In genomic region chr3:89159616-89160344, GRCm38 (mm10) we compare ENCODE assay signal across 8 mouse cellular contexts. TPM values are rescaled to one million over a fixed set of nuclear protein-coding genes. Genes with fewer than 3 reads are reported as not detected.
DNase-seq lines count a peak whose midpoint lies in the region; ATAC-seq and TF ChIP-seq lines count a peak whose summit lies in the region.

Gene Hcn3 (minus strand): TSS chr3:89160196.

- peak within 1 kb of the TSS; percentile 26 for H3K4me3 ChIP-seq in bone marrow, adult 2 months (replicated peaks; ENCODE audit: control insufficient read depth, low read depth, low read length)
- H3K4me3 ChIP-seq in forebrain, embryonic 10.5 days = peak within 1 kb of the TSS; percentile 77
- H3K4me3 ChIP-seq in hindbrain, embryonic 14.5 days (replicated peaks; ENCODE audit: low read length) = peak within 1 kb of the TSS; percentile 93
- H3K4me3 ChIP-seq in limb, embryonic 11.5 days (ENCODE audit: low read depth, low read length) = peak within 1 kb of the TSS; percentile 45
- peak within 1 kb of the TSS; percentile 79 for H3K4me3 ChIP-seq in midbrain, embryonic 12.5 days

- no peaks in the 10 kb centered on the region for H3K36me3 ChIP-seq in forebrain, embryonic 10.5 days (replicated peaks)
- peaks cover 3% of the 10 kb centered on the region; the same call in 1 of the 2 replicates for H3K36me3 ChIP-seq in hindbrain, embryonic 14.5 days (replicated peaks; ENCODE audit: control insufficient read depth, insufficient read depth)
- H3K36me3 ChIP-seq in limb, embryonic 11.5 days (ENCODE audit: control insufficient read depth, insufficient read depth, low read length) = no peaks in the 10 kb centered on the region
- no peaks in the 10 kb centered on the region for H3K36me3 ChIP-seq in midbrain, embryonic 12.5 days

- peak; percentile 84 for ATAC-seq in hindbrain, embryonic 14.5 days (ENCODE audit: low FRiP score)
- ATAC-seq in limb, embryonic 11.5 days (ENCODE audit: insufficient number of reproducible peaks, low FRiP score, low TSS enrichment, low read depth) = peak; percentile 67
- ATAC-seq in midbrain, embryonic 12.5 days (ENCODE audit: low FRiP score, low read depth) = peak; percentile 76

- peak; percentile 92 for DNase-seq in heart, adult 11 months
- no peak for DNase-seq in heart, adult 9 months (ENCODE audit: low spot score in 2 of 2)
- DNase-seq in forebrain, embryonic 10.5 days (ENCODE audit: extremely low spot score, low spot score) = peak; percentile 77
- peak; percentile 77 for DNase-seq in hindbrain, embryonic 14.5 days (ENCODE audit: low spot score)
- peak; percentile 82 for DNase-seq in limb, embryonic 11.5 days (ENCODE audit: low spot score)
- DNase-seq in spleen, postnatal 10 days (ENCODE audit: low spot score in 2 of 2) = peak; percentile 57 to 82

- peaks cover 21% of the 10 kb centered on the region for H3K27me3 ChIP-seq in forebrain, embryonic 10.5 days (ENCODE audit: poor library complexity, severe bottlenecking)
- H3K27me3 ChIP-seq in hindbrain, embryonic 14.5 days (ENCODE audit: control insufficient read depth, insufficient read depth, low read length) = no peaks in the 10 kb centered on the region
- H3K27me3 ChIP-seq in limb, embryonic 11.5 days (ENCODE audit: control insufficient read depth, insufficient read depth, low read length) = peaks cover 7% of the 10 kb centered on the region; the same call in 1 of the 2 replicates
- peaks cover 8% of the 10 kb centered on the region for H3K27me3 ChIP-seq in midbrain, embryonic 12.5 days

- no peaks in the 10 kb centered on the region for H3K9me3 ChIP-seq in forebrain, embryonic 10.5 days
- no peaks in the 10 kb centered on the region for H3K9me3 ChIP-seq in hindbrain, embryonic 14.5 days (ENCODE audit: control insufficient read depth, low read length)
- no peaks in the 10 kb centered on the region for H3K9me3 ChIP-seq in limb, embryonic 11.5 days (ENCODE audit: control insufficient read depth, low read length)
- H3K9me3 ChIP-seq in midbrain, embryonic 12.5 days = no peaks in the 10 kb centered on the region

- peak within 1 kb of the TSS; percentile 93 for H3K4me2 ChIP-seq in hindbrain, embryonic 14.5 days (replicated peaks)
- peak within 1 kb of the TSS; percentile 96 for H3K4me2 ChIP-seq in limb, embryonic 11.5 days (ENCODE audit: low read depth, severe bottlenecking)
- peak within 1 kb of the TSS; percentile 97 for H3K4me2 ChIP-seq in midbrain, embryonic 12.5 days (replicated peaks)

- under 1% methylated on average over 63 of the region's 66 CpGs for WGBS in bone marrow, adult 2 months
- under 1% methylated on average over 66 of the region's 66 CpGs for WGBS in forebrain, embryonic 10.5 days
- WGBS in hindbrain, embryonic 14.5 days = under 1% methylated on average over 58 of the region's 66 CpGs
- WGBS in limb, embryonic 11.5 days = under 1% methylated on average over 63 of the region's 66 CpGs
- WGBS in midbrain, embryonic 12.5 days = under 1% methylated on average over 65 of the region's 66 CpGs

- H3K4me1 ChIP-seq in bone marrow, adult 2 months (ENCODE audit: control insufficient read depth, insufficient read depth, low read length) = peaks cover 3% of the 10 kb centered on the region; the same call in 1 of the 2 replicates
- H3K4me1 ChIP-seq in forebrain, embryonic 10.5 days = peaks cover 38% of the 10 kb centered on the region
- peaks cover 29% of the 10 kb centered on the region; the same call in 1 of the 2 replicates for H3K4me1 ChIP-seq in hindbrain, embryonic 14.5 days (replicated peaks; ENCODE audit: control insufficient read depth, insufficient read depth, low read length)
- peaks cover 13% of the 10 kb centered on the region for H3K4me1 ChIP-seq in limb, embryonic 11.5 days (ENCODE audit: control insufficient read depth, insufficient read depth, low read length)
- peaks cover 35% of the 10 kb centered on the region for H3K4me1 ChIP-seq in midbrain, embryonic 12.5 days

- no peak within 1 kb of the TSS for H3K27ac ChIP-seq in bone marrow, adult 2 months (ENCODE audit: control insufficient read depth, insufficient read depth, low read depth, low read length, poor library complexity)
- H3K27ac ChIP-seq in forebrain, embryonic 10.5 days = peak within 1 kb of the TSS; percentile 82
- peak within 1 kb of the TSS; percentile 72; the same call in 1 of the 2 replicates for H3K27ac ChIP-seq in hindbrain, embryonic 14.5 days
- H3K27ac ChIP-seq in limb, embryonic 11.5 days (replicated peaks; ENCODE audit: low read depth, low read length) = no peak within 1 kb of the TSS
- H3K27ac ChIP-seq in midbrain, embryonic 12.5 days (replicated peaks) = peak within 1 kb of the TSS; percentile 49

- peak; percentile 38; the same call in 1 of the 2 replicates for TF ChIP-seq CTCF in bone marrow, adult 2 months (IDR thresholded peaks at IDR 0.05; ENCODE audit: control insufficient read depth, insufficient read depth, low read length)

- H3K9ac ChIP-seq in hindbrain, embryonic 14.5 days = peak within 1 kb of the TSS; percentile 86
- peak within 1 kb of the TSS; percentile 55 for H3K9ac ChIP-seq in limb, embryonic 11.5 days (ENCODE audit: low read length)
- H3K9ac ChIP-seq in midbrain, embryonic 12.5 days (replicated peaks) = peak within 1 kb of the TSS; percentile 71

- no peak for TF ChIP-seq POLR2A in bone marrow, adult 2 months (IDR thresholded peaks at IDR 0.05; ENCODE audit: borderline replicate concordance, control insufficient read depth, low read depth, low read length)

RNA-seq across cellular contexts. Expression of gene Hcn3, which starts in this region (rescaled TPM):
- 1.6 TPM in 1 of 2 replicates, not detected in the other for polyA plus RNA-seq in bone marrow, adult 2 months (2011; ENCODE audit: insufficient read depth, insufficient read length, low replicate concordance, missing spikeins)
- polyA plus RNA-seq in forebrain, embryonic 10.5 days (2016; fragmentation: Nextera tagmentation; extraction: Ambion mirVana) = 4.8 and 5.5 TPM in 2 replicates
- polyA plus RNA-seq in hindbrain, embryonic 14.5 days (2014; fragmentation: Nextera tagmentation; extraction: Ambion mirVana) = 29.9 and 36.8 TPM in 2 replicates
- 1.0 and 1.1 TPM in 2 replicates for polyA plus RNA-seq in limb, embryonic 11.5 days (2014; fragmentation: Nextera tagmentation; extraction: Ambion mirVana)
- polyA plus RNA-seq in midbrain, embryonic 12.5 days (2016; fragmentation: Nextera tagmentation; extraction: Ambion mirVana) = 17.1 and 22.0 TPM in 2 replicates

Comparison
In these comparisons a context has a peak if more than half of its experiments do, and no peak if none do; other contexts are left out.
1. DNase-seq: peak in heart, adult 11 months (single experiment), forebrain, embryonic 10.5 days (single experiment), hindbrain, embryonic 14.5 days (single experiment), limb, embryonic 11.5 days (single experiment) and spleen, postnatal 10 days (2 of 2); none in heart, adult 9 months (0 of 2).
2. H3K27ac ChIP-seq: peak in forebrain, embryonic 10.5 days (single experiment), hindbrain, embryonic 14.5 days (single experiment) and midbrain, embryonic 12.5 days (single experiment); none in bone marrow, adult 2 months (single experiment) and limb, embryonic 11.5 days (single experiment).
3. H3K4me3 ChIP-seq: peak in every context shown above with its lines; median percentile 93 in hindbrain, embryonic 14.5 days; 79 in midbrain, embryonic 12.5 days; 77 in forebrain, embryonic 10.5 days; 45 in limb, embryonic 11.5 days; 26 in bone marrow, adult 2 months.
4. Peak in every context shown above with its lines, with median percentiles within 50 percentile points of each other: ATAC-seq, H3K4me2 ChIP-seq and H3K9ac ChIP-seq.